Mouse (Mus musculus): ENCODE results near the gene 1600014C23Rik. TPM values are rescaled to one million over a fixed set of nuclear protein-coding genes. Genes with fewer than 3 reads are reported as not detected.

1600014C23Rik gene
- total RNA-seq, 2 experiments from 2014 or later, result not detected

GRCm38 (mm10) chr17:45731172-45731864 lies 2.3 kb downstream of the 1600014C23Rik start:
- intact Hi-C loops (cut with DNase I), result loop anchor here (5.0 kb wide), 1 partner anchor 401 kb away; no protein-coding TSS in a partner anchor

DNA sequence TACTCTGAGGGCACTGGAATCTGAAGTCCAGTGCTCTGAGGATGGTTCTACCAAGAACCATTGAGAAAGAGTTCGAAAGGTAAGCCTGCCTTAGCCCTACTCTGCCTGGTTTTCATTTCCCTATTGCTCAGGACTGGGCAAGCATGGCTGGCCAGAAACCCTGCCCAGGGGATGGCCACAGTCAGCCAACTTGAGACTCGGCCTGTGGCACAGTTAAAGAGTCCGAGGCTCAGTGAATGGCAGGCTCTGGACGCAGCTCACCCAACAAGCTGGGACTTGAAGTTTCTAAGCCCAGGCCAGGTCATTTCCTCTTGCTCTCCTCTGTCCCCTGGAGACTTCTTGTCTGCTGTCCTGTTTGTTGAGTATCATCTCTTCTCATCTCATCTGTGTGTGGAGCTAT lies 2.9 kb downstream of the 1600014C23Rik start:
- intact Hi-C loops (cut with DNase I), result loop anchor here (1.0 to 5.0 kb wide), 2 partner anchors 303 to 402 kb away; no protein-coding TSS in a partner anchor
- DNase-seq, result no peak

More at GRCm38 (mm10) chr17:45731172-45731864, 2.3 kb downstream of the 1600014C23Rik start:
- peak; percentile 79 to 83 for DNase-seq

DNA sequence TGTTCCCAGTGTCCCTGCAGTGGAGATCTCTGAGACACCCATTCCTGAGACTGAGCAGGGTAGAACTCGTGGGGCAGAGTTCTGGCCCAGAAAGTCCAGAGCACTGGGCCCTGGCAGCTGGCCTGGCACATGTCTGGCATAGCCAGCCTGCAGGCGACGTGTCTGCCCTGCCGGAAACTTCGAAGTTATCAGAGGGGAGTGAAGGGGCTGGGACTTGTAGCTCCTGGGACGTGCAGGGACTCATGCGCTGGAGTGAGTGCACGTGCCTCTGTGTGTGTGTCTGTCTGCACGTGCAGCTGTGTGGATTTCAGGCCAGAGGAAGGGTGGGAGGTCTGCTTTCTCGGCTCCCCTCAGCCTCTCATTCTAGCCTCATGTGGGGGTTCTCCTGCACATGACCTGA lies 4.3 kb downstream of the 1600014C23Rik start:
- intact Hi-C loops (cut with DNase I), result no loop called here
- no peak for DNase-seq

GRCm38 (mm10) chr17:45727983-45728723 lies 5.5 kb downstream of the 1600014C23Rik start:
- DNase-seq, result peak in 1 of 2 experiments; percentile 35
- intact Hi-C loops (cut with DNase I), result no loop called here

DNA sequence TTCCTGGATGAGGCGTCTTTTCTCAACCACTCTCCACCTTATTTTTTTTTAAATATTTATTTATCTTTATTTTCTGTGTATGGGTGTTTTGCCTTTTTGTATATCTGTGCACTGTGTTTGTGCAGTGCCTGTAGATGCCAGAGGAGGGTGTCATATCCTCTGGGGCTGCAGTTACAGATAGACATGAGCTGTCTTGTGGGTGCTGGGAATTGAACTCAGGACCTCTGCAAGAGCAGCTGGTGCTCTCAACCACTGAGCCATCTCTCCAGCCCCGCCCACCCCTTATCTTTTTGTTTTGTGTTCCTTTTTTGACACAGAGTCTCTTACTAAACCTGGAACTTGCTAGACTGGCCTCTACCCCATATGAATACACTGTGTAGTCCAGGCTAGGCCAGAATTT lies 6.2 kb downstream of the 1600014C23Rik start:
- no peak for DNase-seq
- intact Hi-C loops (cut with DNase I), result no loop called here

- intact Hi-C loops (cut with DNase I), result no loop called here
- no peak for DNase-seq
Observed at GRCm38 (mm10) chr17:45726249-45726648, 7.4 kb downstream of the 1600014C23Rik start.

DNA sequence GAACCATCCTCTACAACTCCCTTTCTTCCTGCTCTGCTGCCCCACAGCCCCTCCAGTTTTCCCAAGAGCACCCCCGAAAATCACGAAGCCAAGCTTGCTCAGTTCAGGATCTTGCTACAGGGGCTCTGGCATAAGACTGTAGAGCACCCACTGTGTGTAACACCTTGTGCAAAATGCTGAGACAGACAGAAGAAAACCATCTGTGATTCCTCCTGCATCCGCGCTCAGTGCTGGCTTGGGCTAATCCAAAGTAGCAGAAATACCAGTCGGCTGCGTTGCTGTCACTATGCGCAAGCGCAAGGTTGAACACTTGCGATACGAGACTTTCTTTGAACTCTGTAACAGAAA lies 9.1 kb downstream of the 1600014C23Rik start:
- intact Hi-C loops (cut with DNase I), result no loop called here
- no peak for DNase-seq

- peak; percentile 66 to 72 for DNase-seq
- intact Hi-C loops (cut with DNase I), result no loop called here
Observed at GRCm38 (mm10) chr17:45723732-45724573, 9.7 kb downstream of the 1600014C23Rik start.

DNA sequence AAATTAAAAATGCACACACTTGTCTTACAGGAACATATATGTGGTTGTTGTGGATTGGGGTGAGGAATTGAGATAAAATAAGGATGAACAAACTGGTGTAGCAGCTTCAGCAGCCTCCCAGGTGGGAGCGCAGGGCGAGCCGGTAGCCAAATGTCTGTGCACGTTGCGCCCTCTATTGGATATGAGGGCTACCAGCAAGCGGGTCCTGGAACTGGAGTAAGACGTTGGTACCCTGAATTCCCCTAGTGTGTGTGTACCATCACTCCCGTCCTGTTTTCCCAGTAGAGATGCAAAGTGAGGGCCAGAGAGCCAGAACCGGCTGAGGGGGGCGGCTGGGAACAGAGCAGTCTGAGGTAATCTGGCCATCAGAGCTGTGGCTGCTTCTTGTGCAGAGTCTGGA lies 15.3 kb downstream of the 1600014C23Rik start:
- intact Hi-C loops (cut with DNase I), result loop anchor here (1.0 to 5.0 kb wide), 3 partner anchors 40 to 136 kb away; no protein-coding TSS in a partner anchor
- peak; percentile 59 to 64 for DNase-seq

- no peak for DNase-seq
- intact Hi-C loops (cut with DNase I), result no loop called here
Observed at GRCm38 (mm10) chr17:45711525-45711924, 22.1 kb downstream of the 1600014C23Rik start.

DNA sequence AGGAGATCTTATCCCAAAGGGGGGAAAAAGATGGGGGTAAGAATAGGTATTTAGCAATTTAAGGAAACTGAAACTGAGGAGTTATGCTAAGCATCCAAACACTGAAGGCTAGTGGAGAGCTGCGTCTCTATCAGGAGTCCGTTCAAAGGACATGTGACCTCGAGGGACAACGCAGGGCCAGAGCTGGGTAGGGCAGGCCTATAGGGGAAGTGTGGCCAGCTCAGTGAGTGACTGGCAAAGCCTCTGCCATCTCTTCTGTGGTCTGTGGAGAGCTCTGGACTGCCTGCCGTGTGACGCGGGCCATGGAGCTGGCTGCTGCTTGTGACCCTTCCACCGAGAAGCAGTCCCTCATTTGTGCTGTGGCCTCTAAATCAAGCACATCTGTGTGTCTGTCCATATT lies 23.2 kb downstream of the 1600014C23Rik start:
- intact Hi-C loops (cut with DNase I), result no loop called here
- no peak for DNase-seq

DNA sequence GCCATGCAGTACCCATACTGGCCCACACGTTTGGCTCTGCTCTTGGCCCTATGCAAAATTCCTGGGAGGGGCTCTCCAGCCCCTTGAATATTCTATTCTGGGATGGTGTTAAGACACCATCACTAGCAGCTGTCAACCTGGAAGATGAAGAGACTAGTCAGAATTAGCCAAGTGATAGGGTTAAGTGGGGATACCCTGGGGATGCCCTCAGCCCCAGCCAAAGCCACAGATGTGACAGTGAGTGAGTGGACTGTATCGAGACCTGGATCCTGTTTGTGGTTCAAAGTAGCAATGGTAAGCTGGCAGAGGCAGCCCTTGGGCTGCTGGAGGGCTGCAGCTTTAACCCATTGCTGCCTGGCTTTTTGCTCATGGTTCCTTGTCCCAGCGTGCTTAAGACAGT lies 23.8 kb downstream of the 1600014C23Rik start:
- no peak for DNase-seq
- intact Hi-C loops (cut with DNase I), result no loop called here

DNA sequence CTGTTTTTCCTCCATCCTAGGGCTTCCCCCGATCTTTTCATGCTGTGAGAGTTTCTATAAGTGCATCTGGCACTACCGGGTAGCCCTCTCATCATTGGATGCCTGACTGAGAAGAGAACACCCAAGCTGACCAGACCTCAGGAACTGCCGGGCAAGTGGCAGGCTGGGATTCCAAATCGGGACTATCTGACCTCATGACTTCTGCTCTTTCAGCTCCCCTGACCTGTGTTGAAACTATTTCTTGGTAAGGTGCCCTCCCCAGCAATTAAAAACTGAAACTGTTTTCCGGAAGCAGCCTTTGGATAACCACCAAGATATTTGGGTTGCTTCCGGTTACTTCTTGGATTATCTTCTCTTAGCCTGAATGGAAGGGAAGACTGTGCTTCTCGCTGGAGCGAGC lies 25.5 kb downstream of the 1600014C23Rik start:
- no peak for DNase-seq
- intact Hi-C loops (cut with DNase I), result no loop called here

- DNase-seq, result no peak
- intact Hi-C loops (cut with DNase I), result no loop called here
Observed at GRCm38 (mm10) chr17:45707376-45707775, 26.3 kb downstream of the 1600014C23Rik start.

DNA sequence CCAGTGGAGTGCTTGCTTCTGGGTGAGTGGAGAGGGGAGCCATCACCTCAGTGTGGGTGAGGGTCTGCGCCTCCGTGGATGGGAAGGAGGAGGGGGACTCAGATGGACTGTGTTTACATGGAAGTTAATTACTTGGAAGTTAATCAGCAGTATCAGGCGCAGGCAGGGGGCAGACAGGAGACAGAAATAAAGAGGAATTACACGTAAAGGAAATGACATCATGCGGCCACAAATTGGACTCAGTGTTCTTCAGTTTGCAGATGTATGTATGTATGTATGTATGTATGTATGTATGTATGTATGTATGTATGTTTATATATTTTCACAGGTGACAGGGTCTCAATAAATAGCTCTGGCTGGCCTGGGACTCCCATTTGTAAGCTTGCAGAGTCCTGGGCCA lies 26.8 kb downstream of the 1600014C23Rik start:
- intact Hi-C loops (cut with DNase I), result no loop called here
- DNase-seq, result no peak

DNA sequence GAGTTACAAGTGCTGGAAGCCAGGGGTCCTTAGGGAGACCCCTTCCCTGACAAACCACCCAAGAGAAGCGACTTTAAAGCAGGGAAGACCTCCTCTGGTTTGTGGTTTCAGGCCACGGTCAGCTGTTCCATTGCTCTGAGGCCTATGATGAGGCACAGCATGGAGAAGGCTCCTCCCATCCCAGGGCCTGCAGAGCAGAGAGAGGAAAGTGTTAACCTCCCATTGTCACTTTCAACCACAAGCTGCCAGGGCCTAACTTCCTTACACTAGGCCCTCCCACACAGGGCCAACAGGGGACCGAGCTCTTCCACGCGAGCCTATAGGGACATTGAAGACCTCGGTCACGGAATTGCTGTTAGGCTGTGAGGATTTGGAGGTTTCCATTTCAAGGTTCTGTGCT lies 30.5 kb downstream of the 1600014C23Rik start:
- DNase-seq, result no peak
- intact Hi-C loops (cut with DNase I), result no loop called here

DNA sequence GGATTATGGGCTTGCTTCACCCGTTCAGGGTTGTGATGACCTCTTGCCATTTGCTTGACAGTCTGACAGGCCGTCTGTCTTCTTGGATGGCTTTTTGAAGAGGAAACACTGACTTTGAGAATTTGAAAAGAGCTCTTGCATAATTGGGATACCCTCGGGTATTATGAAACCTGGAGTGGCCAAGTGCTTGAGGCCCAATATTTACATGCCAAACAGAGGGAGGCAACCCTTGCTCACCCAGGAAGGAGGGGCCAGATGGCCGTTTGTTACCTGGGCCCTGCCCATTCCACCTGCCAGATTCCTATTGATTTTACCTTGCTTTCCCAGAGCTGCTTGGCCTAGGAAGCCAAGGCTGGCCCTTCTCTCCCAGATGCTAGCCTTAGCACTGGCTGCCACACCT lies 31.4 kb downstream of the 1600014C23Rik start:
- no peak for DNase-seq
- intact Hi-C loops (cut with DNase I), result no loop called here

- intact Hi-C loops (cut with DNase I), result no loop called here
- DNase-seq, result no peak
Observed at GRCm38 (mm10) chr17:45701236-45701591, 32.4 kb downstream of the 1600014C23Rik start.

- DNase-seq, result peak; percentile 41 to 53
- intact Hi-C loops (cut with DNase I), result no loop called here
Observed at GRCm38 (mm10) chr17:45700496-45701235, 33.0 kb downstream of the 1600014C23Rik start.

DNA sequence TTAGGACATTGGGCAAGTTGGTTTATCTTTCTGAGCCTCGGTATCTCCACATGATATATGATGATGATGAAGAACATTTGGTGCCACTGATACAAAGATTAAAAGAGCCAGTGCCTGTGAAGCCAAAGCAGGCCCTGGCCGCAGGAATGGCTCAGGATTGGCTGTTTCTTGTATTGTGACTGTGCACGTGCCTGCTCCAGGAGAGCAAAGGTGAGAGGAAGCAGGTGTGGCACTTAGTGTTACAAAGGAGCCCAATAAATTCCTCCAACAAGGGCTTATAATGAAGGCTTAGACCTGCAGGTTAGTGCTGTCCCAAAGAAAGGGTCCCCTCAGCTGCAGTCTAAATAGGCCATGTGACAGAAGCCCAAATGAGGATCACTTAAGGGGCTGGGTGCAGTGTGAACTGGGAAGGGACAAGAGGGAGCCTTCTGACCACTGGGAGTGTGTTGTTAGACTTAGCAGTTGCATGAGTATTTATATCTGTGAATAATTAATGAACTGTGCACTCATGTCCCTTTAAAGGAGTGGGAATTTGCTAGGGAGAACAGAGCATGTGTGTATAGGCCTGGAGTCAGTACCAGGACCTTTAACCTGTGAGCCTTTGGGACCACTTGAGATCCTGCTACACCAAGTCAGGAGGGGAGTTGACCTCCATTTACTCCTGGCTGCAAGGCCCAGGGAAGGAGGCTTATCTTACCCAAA lies 34.5 kb downstream of the 1600014C23Rik start:
- intact Hi-C loops (cut with DNase I), result no loop called here
- no peak for DNase-seq

Measured in gastrocnemius, postnatal 36 days (tissue).